Mouse (Mus musculus): ENCODE results near the gene Ppp4r1. TPM values are rescaled to one million over a fixed set of nuclear protein-coding genes. Genes with fewer than 3 reads are reported as not detected.
A peak's percentile ranks its signal among the peaks of the same experiment; 100 is the strongest.

Ppp4r1 gene
- polyA plus RNA-seq, 2 experiments, result 6.7 to 11.1 TPM

- TF ChIP-seq EP300 (IDR thresholded peaks at IDR 0.05; ENCODE audit: low read depth), result no peak
- TF ChIP-seq CTCF (IDR thresholded peaks at IDR 0.05; ENCODE audit: low read depth), result no peak
Measured at GRCm38 (mm10) chr17:65746314-65746713, 36.1 kb upstream of the Ppp4r1 start.

GRCm38 (mm10) chr17:65748997-65749396 lies 33.4 kb upstream of the Ppp4r1 start:
- H3K27me3 ChIP-seq (ENCODE audit: control insufficient read depth, insufficient read depth, low read length), result no peaks in the 10 kb centered on the region
- 52% methylated on average over 6 of the region's 6 CpGs for WGBS (ENCODE audit: insufficient replicate concordance)
- TF ChIP-seq CTCF (IDR thresholded peaks at IDR 0.05; ENCODE audit: low read depth), result no peak
- no peak for TF ChIP-seq EP300 (IDR thresholded peaks at IDR 0.05; ENCODE audit: low read depth)
- DNase-seq (ENCODE audit: low read depth in 3 of 3, low spot score in 3 of 3) (no peak), ATAC-seq (ENCODE audit: insufficient read depth) (no peak)
- H3K4me3 ChIP-seq (ENCODE audit: insufficient read depth in 1 of 2, low read depth in 2 of 2, low read length in 2 of 2), result no peak overlapping the region
- H3K9ac ChIP-seq (replicated peaks), result no peak overlapping the region
- H3K4me2 ChIP-seq (ENCODE audit: low read depth), result no peak overlapping the region
- H3K9me3 ChIP-seq (ENCODE audit: control insufficient read depth, low read length), result no peaks in the 10 kb centered on the region
- no peaks in the 10 kb centered on the region for H3K36me3 ChIP-seq (replicated peaks; ENCODE audit: control insufficient read depth, insufficient read depth, low read depth)
- no peaks in the 10 kb centered on the region for H3K4me1 ChIP-seq (replicated peaks; ENCODE audit: control insufficient read depth in 2 of 2, insufficient read depth in 2 of 2, low read length in 1 of 2)
- H3K27ac ChIP-seq, result no peak overlapping the region

More at GRCm38 (mm10) chr17:65746314-65746713, 36.1 kb upstream of the Ppp4r1 start:
- H3K4me3 ChIP-seq (ENCODE audit: insufficient read depth in 1 of 2, low read depth in 2 of 2, low read length in 2 of 2), result no peak overlapping the region
- H3K9me3 ChIP-seq (ENCODE audit: control insufficient read depth, low read length), result no peaks in the 10 kb centered on the region
- no peak overlapping the region for H3K27ac ChIP-seq
- H3K4me1 ChIP-seq (replicated peaks; ENCODE audit: control insufficient read depth in 2 of 2, insufficient read depth in 2 of 2, low read length in 1 of 2), result no peaks in the 10 kb centered on the region
- H3K9ac ChIP-seq (replicated peaks), result no peak overlapping the region
- WGBS (ENCODE audit: insufficient replicate concordance), result 75% methylated on average over 6 of the region's 6 CpGs
- no peaks in the 10 kb centered on the region for H3K27me3 ChIP-seq (ENCODE audit: control insufficient read depth, insufficient read depth, low read length)
- DNase-seq (ENCODE audit: low read depth in 3 of 3, low spot score in 3 of 3), result no peak
- ATAC-seq (ENCODE audit: insufficient read depth), result no peak
- H3K4me2 ChIP-seq (ENCODE audit: low read depth), result no peak overlapping the region
- H3K36me3 ChIP-seq (replicated peaks; ENCODE audit: control insufficient read depth, insufficient read depth, low read depth), result no peaks in the 10 kb centered on the region

- Histone ChIP-seq H3K9ac (replicated peaks) (no peak overlapping the region), H3K9me3 (ENCODE audit: control insufficient read depth, low read length) (no peaks in the 10 kb centered on the region), H3K4me2 (ENCODE audit: low read depth) (no peak overlapping the region), H3K4me3 (ENCODE audit: insufficient read depth in 1 of 2, low read depth in 2 of 2, low read length in 2 of 2) (no peak overlapping the region), H3K27me3 (ENCODE audit: control insufficient read depth, insufficient read depth, low read length) (no peaks in the 10 kb centered on the region), H3K36me3 (replicated peaks; ENCODE audit: control insufficient read depth, insufficient read depth, low read depth) (no peaks in the 10 kb centered on the region), H3K27ac (no peak overlapping the region), H3K4me1 (replicated peaks; ENCODE audit: control insufficient read depth in 2 of 2, insufficient read depth in 2 of 2, low read length in 1 of 2) (no peaks in the 10 kb centered on the region)
- TF ChIP-seq EP300 (IDR thresholded peaks at IDR 0.05; ENCODE audit: low read depth) (no peak), CTCF (IDR thresholded peaks at IDR 0.05; ENCODE audit: low read depth) (no peak)
- WGBS (ENCODE audit: insufficient replicate concordance), result 65% methylated on average over 7 of the region's 7 CpGs
- ATAC-seq (ENCODE audit: insufficient read depth) (no peak), DNase-seq (ENCODE audit: low read depth in 3 of 3, low spot score in 3 of 3) (no peak)
Measured at GRCm38 (mm10) chr17:65749803-65750202, 32.6 kb upstream of the Ppp4r1 start.

- Histone ChIP-seq H3K4me3 (ENCODE audit: insufficient read depth in 1 of 2, low read depth in 2 of 2, low read length in 2 of 2) (no peak overlapping the region), H3K27me3 (ENCODE audit: control insufficient read depth, insufficient read depth, low read length) (no peaks in the 10 kb centered on the region), H3K9me3 (ENCODE audit: control insufficient read depth, low read length) (no peaks in the 10 kb centered on the region), H3K4me1 (replicated peaks; ENCODE audit: control insufficient read depth in 2 of 2, insufficient read depth in 2 of 2, low read length in 1 of 2) (no peaks in the 10 kb centered on the region), H3K4me2 (ENCODE audit: low read depth) (no peak overlapping the region), H3K27ac (no peak overlapping the region), H3K9ac (replicated peaks) (no peak overlapping the region), H3K36me3 (replicated peaks; ENCODE audit: control insufficient read depth, insufficient read depth, low read depth) (no peaks in the 10 kb centered on the region)
- DNase-seq (ENCODE audit: low read depth in 3 of 3, low spot score in 3 of 3) (no peak), ATAC-seq (ENCODE audit: insufficient read depth) (no peak)
- peak; percentile 54; the same call in 1 of the 2 replicates for TF ChIP-seq CTCF (IDR thresholded peaks at IDR 0.05; ENCODE audit: low read depth)
- no peak for TF ChIP-seq EP300 (IDR thresholded peaks at IDR 0.05; ENCODE audit: low read depth)
Measured at GRCm38 (mm10) chr17:65750301-65750700, 32.1 kb upstream of the Ppp4r1 start.

GRCm38 (mm10) chr17:65753130-65753529 lies 29.2 kb upstream of the Ppp4r1 start:
- H3K9ac ChIP-seq (replicated peaks), result no peak overlapping the region
- H3K9me3 ChIP-seq (ENCODE audit: control insufficient read depth, low read length), result no peaks in the 10 kb centered on the region
- ATAC-seq (ENCODE audit: insufficient read depth) (no peak), DNase-seq (ENCODE audit: low read depth in 3 of 3, low spot score in 3 of 3) (no peak)
- no peaks in the 10 kb centered on the region for H3K36me3 ChIP-seq (replicated peaks; ENCODE audit: control insufficient read depth, insufficient read depth, low read depth)
- TF ChIP-seq CTCF (IDR thresholded peaks at IDR 0.05; ENCODE audit: low read depth) (no peak), EP300 (IDR thresholded peaks at IDR 0.05; ENCODE audit: low read depth) (no peak)
- no peak overlapping the region for H3K4me3 ChIP-seq (ENCODE audit: insufficient read depth in 1 of 2, low read depth in 2 of 2, low read length in 2 of 2)
- H3K4me2 ChIP-seq (ENCODE audit: low read depth), result no peak overlapping the region
- H3K4me1 ChIP-seq (replicated peaks; ENCODE audit: control insufficient read depth in 2 of 2, insufficient read depth in 2 of 2, low read length in 1 of 2), result no peaks in the 10 kb centered on the region
- H3K27me3 ChIP-seq (ENCODE audit: control insufficient read depth, insufficient read depth, low read length), result no peaks in the 10 kb centered on the region
- 69% methylated on average over 6 of the region's 6 CpGs for WGBS (ENCODE audit: insufficient replicate concordance)
- no peak overlapping the region for H3K27ac ChIP-seq
